Mouse (Mus musculus) liver, adult 2 months (tissue): ENCODE measurements around the gene Msx3.

Experiments
- CTCF ChIP-seq: fragments of 200-500 bp; IDR thresholded peaks from 2 replicates; pipeline ENCODE4 v1.5.1; 2011; ENCODE audit warnings: low read depth, low read length, control low read depth
- POLR2A ChIP-seq: fragments of 200-500 bp; IDR thresholded peaks from 2 replicates; pipeline ENCODE4 v1.6.1; 2011; ENCODE audit warnings: low read length, control low read depth; ENCODE audit not compliant: insufficient read depth; ENCODE audit errors: extremely low read depth

DNA sequence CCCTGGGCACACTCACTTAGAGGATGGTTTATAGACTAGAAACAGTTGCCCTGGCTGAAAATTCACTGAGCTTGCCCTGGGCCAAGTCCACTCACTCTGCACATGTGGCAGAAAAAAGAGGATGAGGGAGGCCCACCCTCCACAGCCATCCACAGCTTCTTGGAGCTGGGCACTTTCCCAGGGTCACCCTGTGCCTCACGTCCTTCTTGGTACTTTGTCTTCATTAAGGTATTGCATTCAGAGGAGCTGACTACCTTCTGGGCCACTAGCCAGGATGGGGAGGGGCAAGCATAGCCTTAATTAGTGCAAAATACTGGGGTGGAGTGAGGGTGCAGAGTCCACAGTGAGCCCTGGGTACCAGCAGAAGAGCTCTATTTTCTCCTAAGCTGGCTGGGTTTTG, 46.7 kb upstream of the Msx3 start:
- TF ChIP-seq POLR2A, result no peak
- TF ChIP-seq CTCF, result no peak
